Mouse (Mus musculus): ENCODE data around the gene Zfp78.

GRCm38 (mm10) chr7:6389449-6389848 lies 26.4 kb downstream of the Zfp78 start:
- TF ChIP-seq CTCF (IDR thresholded peaks at IDR 0.05; ENCODE audit: borderline replicate concordance, insufficient read depth, low read depth, low read length) (no peak), POLR2A (IDR thresholded peaks at IDR 0.05; ENCODE audit: borderline replicate concordance, insufficient read depth, low read length) (no peak)
